Mouse (Mus musculus) neural tube, embryonic 11.5 days (tissue): ENCODE data around the gene Ccndbp1. TPM values are rescaled to one million over a fixed set of nuclear protein-coding genes. Genes with fewer than 3 reads are reported as not detected.

Experiments used
- ATAC-seq: fragments of 200-750 bp; cut with Nextera tagmentation; 2 replicates; pipeline ENCODE4 v1.8.0; 2017; ENCODE audit warnings: moderate number of reproducible peaks, mild to moderate bottlenecking, moderate TSS enrichment, moderate library complexity; ENCODE audit not compliant: insufficient read depth, low FRiP score, low TSS enrichment
- DNase-seq: peaks from one replicate; pipeline ENCODE4 v3.0.0-alpha.2; 2015; ENCODE audit warnings: low spot score
- H3K27ac ChIP-seq: fragments of 300-500 bp; sonication (generic); 2 replicates; pipeline ENCODE4 v1.5.1; 2014; ENCODE audit warnings: low read depth, mild to moderate bottlenecking, low read length
- H3K27me3 ChIP-seq: fragments of 300-500 bp; sonication (generic); 2 replicates; pipeline ENCODE4 v1.6.1; 2014; ENCODE audit warnings: mild to moderate bottlenecking, low read length, mixed read lengths; ENCODE audit not compliant: control insufficient read depth, insufficient read depth
- H3K36me3 ChIP-seq: fragments of 300-500 bp; sonication (generic); 2 replicates; pipeline ENCODE4 v1.6.1; 2014; ENCODE audit warnings: mild to moderate bottlenecking, low read length, moderate library complexity, mixed read lengths; ENCODE audit not compliant: control insufficient read depth, insufficient read depth
- H3K4me1 ChIP-seq: fragments of 300-500 bp; sonication (generic); 2 replicates; pipeline ENCODE4 v1.6.1; 2014; ENCODE audit warnings: low read length, mixed read lengths; ENCODE audit not compliant: control insufficient read depth, insufficient read depth
- H3K4me2 ChIP-seq: fragments of 300-500 bp; sonication (generic); 2 replicates; pipeline ENCODE4 v1.6.1; 2014; ENCODE audit warnings: low read depth, mild to moderate bottlenecking, moderate library complexity
- H3K4me3 ChIP-seq: fragments of 300-500 bp; sonication (generic); 2 replicates; pipeline ENCODE4 v1.5.1; 2014; ENCODE audit warnings: low read depth, low read length
- H3K9ac ChIP-seq: fragments of 300-500 bp; sonication (generic); 2 replicates; pipeline ENCODE4 v1.6.1; 2014; ENCODE audit warnings: mild to moderate bottlenecking, low read length
- H3K9me3 ChIP-seq: fragments of 300-500 bp; sonication (generic); 2 replicates; pipeline ENCODE4 v1.6.1; 2016; ENCODE audit warnings: low read length; ENCODE audit not compliant: control insufficient read depth
- WGBS: fragments of 180-500 bp; shearing (Covaris S2); extraction: QIAGEN DNeasy Blood & Tissue Kit; methylation state at CpG from one replicate; pipeline ENCODE4 v1.1.7; 2014; 5-methylcytosine and 5-hydroxymethylcytosine counted together
- polyA plus RNA-seq: library from polyadenylated mRNA; unstranded; fragments of >200 nt; fragmentation: Nextera tagmentation; extraction: Ambion mirVana; gene quantifications from 2 replicates; pipeline ENCODE4 v1.2.1, GENCODE M21; 2014

Gene Ccndbp1
- polyA plus RNA-seq: 52.0 and 57.7 TPM in 2 replicates

DNA sequence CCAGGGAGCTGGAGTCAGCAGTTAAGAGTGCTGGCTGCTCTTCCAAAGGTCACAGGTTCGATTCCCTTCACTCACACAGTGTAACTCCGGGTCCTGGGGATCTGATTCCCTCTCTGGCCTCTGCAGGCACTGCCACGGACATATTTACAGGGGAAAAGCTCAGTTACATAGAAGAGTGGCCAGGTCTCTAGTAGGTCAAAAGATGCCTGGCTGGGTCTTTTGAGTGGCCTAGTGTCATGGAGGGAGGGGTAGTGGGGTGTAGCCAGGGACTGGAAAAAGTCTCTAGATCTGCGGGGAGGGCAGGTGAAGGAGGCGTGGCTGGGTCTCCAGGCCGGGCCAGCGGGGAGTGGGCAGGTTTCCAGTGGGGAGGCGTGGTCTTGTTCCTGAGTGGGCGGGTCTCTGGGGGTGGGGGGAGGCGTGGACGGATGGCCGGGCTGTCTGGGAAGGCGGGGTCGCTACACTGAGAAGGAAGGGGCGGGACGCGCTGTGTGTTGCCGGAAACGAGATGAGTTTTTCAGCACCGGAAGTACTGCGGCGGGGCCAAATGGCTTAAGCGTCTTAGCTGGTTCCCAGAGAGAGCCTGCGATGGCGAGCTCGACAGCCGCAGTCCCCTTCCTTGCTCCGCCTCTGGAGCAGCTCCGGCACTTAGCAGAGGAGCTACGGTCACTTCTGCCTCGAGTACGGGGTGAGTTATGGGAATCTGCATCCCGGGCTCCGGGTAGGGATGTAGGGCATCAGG is at the start of gene Ccndbp1:
Gene Ccndbp1, plus strand, starts transcription at position 479 of the 739 bp plus-strand sequence.
- Histone ChIP-seq H3K9me3 (no peaks in the 10 kb centered on the region), H3K27me3 (no peaks in the 10 kb centered on the region), H3K4me1 (peaks cover 5% of the 10 kb centered on the region; the same call in 1 of the 2 replicates), H3K9ac (peak within 1 kb of the TSS; percentile 81), H3K4me2 (peak within 1 kb of the TSS; percentile 68), H3K27ac (no peak within 1 kb of the TSS), H3K36me3 (no peaks in the 10 kb centered on the region), H3K4me3 (peak within 1 kb of the TSS; percentile 75)
- WGBS: 1% methylated on average over 34 of the region's 34 CpGs
- DNase-seq (peak; percentile 90), ATAC-seq (peak; percentile 94)

DNA sequence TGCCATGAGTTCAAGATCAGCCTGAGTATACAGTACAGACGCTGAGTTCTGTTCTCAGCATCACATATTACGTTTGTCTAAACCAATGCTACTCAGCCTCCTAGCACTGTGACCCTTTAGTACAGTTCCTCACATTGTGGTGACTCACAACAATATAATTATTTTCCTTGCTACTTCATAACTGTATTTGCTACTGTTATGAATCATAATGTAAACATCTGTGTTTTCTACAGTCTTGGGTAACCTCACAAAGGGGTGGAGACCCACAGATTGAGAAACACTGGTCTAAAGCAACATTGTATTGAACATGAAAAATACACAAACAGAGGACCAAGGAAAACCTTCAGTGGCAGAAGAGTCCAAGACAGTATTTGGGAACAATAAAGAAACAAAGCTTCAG is 48.8 kb upstream of the Ccndbp1 start:
- Histone ChIP-seq H3K9me3 (no peaks in the 10 kb centered on the region), H3K9ac (no peak overlapping the region), H3K27me3 (no peaks in the 10 kb centered on the region), H3K36me3 (no peaks in the 10 kb centered on the region), H3K4me2 (no peak overlapping the region), H3K4me1 (no peaks in the 10 kb centered on the region), H3K4me3 (no peak overlapping the region), H3K27ac (no peak overlapping the region)
- ATAC-seq (no peak), DNase-seq (no peak)
- WGBS: 96% methylated on average over 2 of the region's 2 CpGs

DNA sequence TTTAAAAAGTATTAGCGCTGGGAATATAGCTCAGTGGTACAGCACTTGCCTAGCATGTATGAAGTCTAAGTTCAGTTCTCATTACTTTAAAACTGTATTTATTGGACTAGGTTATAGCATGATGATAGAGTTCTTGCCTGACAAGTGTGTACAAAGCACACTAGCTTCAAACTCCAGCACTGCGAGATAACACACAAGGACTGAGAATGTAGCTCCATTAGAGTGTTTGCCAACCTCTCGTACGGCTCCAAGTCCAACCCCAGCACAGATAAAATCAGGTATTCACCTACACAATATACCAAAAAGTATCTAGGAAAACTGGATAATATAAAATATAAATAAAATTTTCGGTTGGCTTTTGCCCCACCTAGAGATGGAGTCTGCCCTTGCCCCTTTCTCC is 48.4 kb upstream of the Ccndbp1 start:
- 94% methylated on average over 5 of the region's 5 CpGs for WGBS
- no peak overlapping the region for H3K4me3 ChIP-seq
- no peaks in the 10 kb centered on the region for H3K9me3 ChIP-seq
- no peaks in the 10 kb centered on the region for H3K36me3 ChIP-seq
- no peak overlapping the region for H3K9ac ChIP-seq
- DNase-seq (no peak), ATAC-seq (no peak)
- H3K4me1 ChIP-seq: no peaks in the 10 kb centered on the region
- no peak overlapping the region for H3K27ac ChIP-seq
- H3K27me3 ChIP-seq: no peaks in the 10 kb centered on the region
- H3K4me2 ChIP-seq: no peak overlapping the region

- 98% methylated on average over 1 of the region's 1 CpGs for WGBS
- H3K27ac ChIP-seq: no peak overlapping the region
- H3K27me3 ChIP-seq: no peaks in the 10 kb centered on the region
- H3K4me2 ChIP-seq: no peak overlapping the region
- no peak for DNase-seq
- H3K4me3 ChIP-seq: no peak overlapping the region
- no peaks in the 10 kb centered on the region for H3K36me3 ChIP-seq
- ATAC-seq: no peak
- H3K9me3 ChIP-seq: no peaks in the 10 kb centered on the region
- H3K9ac ChIP-seq: no peak overlapping the region
- H3K4me1 ChIP-seq: no peaks in the 10 kb centered on the region
These were observed 47.9 kb upstream of the Ccndbp1 start for GRCm38 (mm10) chr2:120960261-120960660.

DNA sequence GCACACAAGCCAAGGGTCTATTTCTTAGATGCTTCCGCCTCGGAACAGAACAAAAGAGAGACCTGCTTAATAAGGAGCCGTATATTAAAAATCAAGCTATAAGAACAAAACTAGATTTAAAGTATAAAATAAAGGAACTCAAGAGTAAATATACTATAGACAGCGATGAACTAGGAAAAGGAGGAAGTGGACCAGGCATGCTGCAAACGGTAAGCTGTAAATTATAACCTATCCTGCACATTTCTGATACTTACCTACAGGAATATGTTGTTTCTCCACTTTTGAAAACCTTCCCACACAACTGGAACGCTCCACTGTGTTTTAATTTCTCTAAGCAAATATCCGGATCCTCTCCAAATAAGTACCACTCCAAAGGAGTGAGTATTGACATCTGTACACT is 45.1 kb upstream of the Ccndbp1 start:
- Histone ChIP-seq H3K4me1 (no peaks in the 10 kb centered on the region), H3K27ac (no peak overlapping the region), H3K9ac (no peak overlapping the region), H3K4me3 (no peak overlapping the region), H3K4me2 (no peak overlapping the region), H3K36me3 (no peaks in the 10 kb centered on the region), H3K27me3 (no peaks in the 10 kb centered on the region), H3K9me3 (no peaks in the 10 kb centered on the region)
- ATAC-seq (no peak), DNase-seq (no peak)
- WGBS: 92% methylated on average over 7 of the region's 7 CpGs

- no peaks in the 10 kb centered on the region for H3K36me3 ChIP-seq
- ATAC-seq (no peak), DNase-seq (no peak)
- 92% methylated on average over 3 of the region's 3 CpGs for WGBS
- no peak overlapping the region for H3K27ac ChIP-seq
- H3K9ac ChIP-seq: no peak overlapping the region
- no peaks in the 10 kb centered on the region for H3K9me3 ChIP-seq
- H3K27me3 ChIP-seq: no peaks in the 10 kb centered on the region
- H3K4me3 ChIP-seq: no peak overlapping the region
- peaks cover 2% of the 10 kb centered on the region; the same call in 1 of the 2 replicates for H3K4me1 ChIP-seq
- H3K4me2 ChIP-seq: no peak overlapping the region
These were observed 42.7 kb upstream of the Ccndbp1 start for GRCm38 (mm10) chr2:120965486-120965885.

GRCm38 (mm10) chr2:120970045-120970539 is 38.1 kb upstream of the Ccndbp1 start:
- under 1% methylated on average over 23 of the region's 23 CpGs for whole genome bisulfite sequencing
- Histone ChIP-seq H3K27ac (peak overlapping the region; percentile 81), H3K4me2 (peak overlapping the region; percentile 75), H3K27me3 (no peaks in the 10 kb centered on the region), H3K9me3 (no peaks in the 10 kb centered on the region), H3K9ac (peak overlapping the region; percentile 93), H3K4me1 (peaks cover 2% of the 10 kb centered on the region; the same call in 1 of the 2 replicates), H3K36me3 (no peaks in the 10 kb centered on the region), H3K4me3 (peak overlapping the region; percentile 81)
- DNase-seq (no peak), ATAC-seq (peak; percentile 31; the same call in 1 of the 2 replicates)

DNA sequence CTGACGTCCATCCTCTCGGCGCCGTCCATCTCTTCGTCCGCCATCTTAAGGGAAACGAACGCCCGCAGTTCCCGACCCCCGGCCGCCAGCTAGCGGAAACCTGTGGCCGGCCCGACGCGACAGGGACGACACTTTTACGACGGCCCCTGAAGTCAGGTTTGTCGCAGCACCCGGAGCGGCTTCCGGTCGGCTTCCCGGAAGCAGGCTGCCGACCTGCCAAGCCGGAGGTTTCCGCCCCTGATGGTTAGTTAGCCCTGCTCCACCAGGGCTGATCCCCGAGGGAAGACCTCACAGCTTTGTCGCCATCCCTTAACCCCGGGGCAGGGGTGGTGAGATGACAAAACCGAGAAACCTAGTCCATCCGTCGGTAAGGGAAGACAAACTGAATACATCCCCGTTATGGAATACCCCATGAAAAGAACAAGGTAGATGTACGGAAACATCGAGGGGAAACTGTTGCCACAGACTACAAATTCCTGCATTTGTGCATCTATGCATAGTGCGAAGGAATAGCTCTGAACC is 37.6 kb upstream of the Ccndbp1 start, which contains the start of gene Ubr1:
Gene Ubr1, minus strand, starts transcription at position 157 of the 522 bp plus-strand sequence.
- under 1% methylated on average over 39 of the region's 39 CpGs for WGBS
- Histone ChIP-seq H3K4me3 (peak within 1 kb of the TSS; percentile 81), H3K27me3 (no peaks in the 10 kb centered on the region), H3K9me3 (no peaks in the 10 kb centered on the region), H3K4me2 (peak within 1 kb of the TSS; percentile 75), H3K9ac (peak within 1 kb of the TSS; percentile 93), H3K4me1 (peaks cover 2% of the 10 kb centered on the region; the same call in 1 of the 2 replicates), H3K36me3 (no peaks in the 10 kb centered on the region), H3K27ac (peak within 1 kb of the TSS; percentile 81)
- ATAC-seq (peak; percentile 88), DNase-seq (peak; percentile 92)
